In the genomic region with DNA sequence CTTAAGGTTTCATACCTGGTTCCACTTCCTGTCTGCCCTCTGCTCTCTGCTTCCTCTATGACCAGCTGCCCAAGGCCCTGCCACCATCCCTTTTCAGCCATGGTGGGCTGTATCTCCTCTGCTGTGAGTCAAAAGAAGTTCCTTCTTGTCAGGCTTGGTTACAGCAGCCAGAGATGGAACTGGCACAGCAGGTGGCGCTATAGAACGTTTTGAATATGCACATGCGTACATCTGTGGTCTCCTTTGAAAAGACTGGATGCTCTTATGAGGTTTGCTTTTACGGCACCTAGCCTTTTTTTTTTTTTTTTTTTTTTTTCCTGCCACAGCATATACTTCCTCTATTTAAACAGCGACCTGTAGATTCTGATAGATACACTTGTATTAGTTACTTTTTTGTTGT, we compare ENCODE assay signal across 1 mouse cellular context. TPM values are rescaled to one million over a fixed set of nuclear protein-coding genes. Genes with fewer than 3 reads are reported as not detected.
"Had no signal": no experiment of that assay in that cellular context is flagged by ENCODE, and none has a peak within 500 bp of the region (broad histone marks: within the 10 kb centered on the region; RNA-seq: fewer than 3 reads in every experiment).

No protein-coding gene starts in this region.

RNA-seq across cellular contexts. Expression of a gene that starts 34.2 kb away (rescaled TPM):
- total RNA-seq: neutrophil, adult 5-6 weeks had no signal

RNA-seq across cellular contexts. Expression of a gene that starts 37.2 kb away (rescaled TPM):
- total RNA-seq: neutrophil, adult 5-6 weeks had no signal

RNA-seq across cellular contexts. Expression of a gene that starts 45.0 kb away (rescaled TPM):
- total RNA-seq: neutrophil, adult 5-6 weeks had no signal
